In the genomic region with DNA sequence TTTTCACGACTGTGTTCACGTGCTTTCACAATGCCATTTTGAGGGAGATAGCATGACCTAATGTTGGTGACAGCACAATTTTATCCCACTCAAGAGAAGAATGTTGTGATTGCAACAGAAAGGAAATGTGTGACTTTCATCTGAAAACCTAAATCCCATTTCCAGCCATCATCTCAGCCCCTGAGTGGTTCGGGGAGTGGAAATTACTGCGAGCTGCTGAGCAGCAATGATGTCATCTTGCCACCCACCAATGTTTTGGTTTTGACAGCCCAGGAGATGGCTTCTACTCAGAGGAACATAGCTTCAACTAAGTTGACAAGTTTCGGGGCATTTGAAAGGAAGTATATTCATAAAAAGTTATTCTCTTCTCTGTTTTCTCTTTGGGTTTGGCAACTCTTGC, we compare ENCODE assay signal across 23 mouse cellular contexts. TPM values are rescaled to one million over a fixed set of nuclear protein-coding genes. Genes with fewer than 3 reads are reported as not detected.
DNase-seq lines count a peak whose midpoint lies in the region; ATAC-seq and TF ChIP-seq lines count a peak whose summit lies in the region.
"Had no signal": no experiment of that assay in that cellular context is flagged by ENCODE, and none has a peak within 500 bp of the region (broad histone marks: within the 10 kb centered on the region; RNA-seq: fewer than 3 reads in every experiment).

No protein-coding gene starts in this region.

- no peak for TF ChIP-seq CTCF in liver, postnatal 0 days (IDR thresholded peaks at IDR 0.05; ENCODE audit: low read depth)

- H3K27ac ChIP-seq in liver, postnatal 0 days (ENCODE audit: low read depth) = no peak overlapping the region
- H3K27ac ChIP-seq in limb, embryonic 10.5 days = no peak overlapping the region
- H3K27ac ChIP-seq in kidney, embryonic 14.5 days (ENCODE audit: low read depth, low read length) = no peak overlapping the region
- H3K27ac ChIP-seq: embryonic facial prominence, embryonic 10.5 days; embryonic facial prominence, embryonic 12.5 days; forebrain, embryonic 13.5 days; forebrain, embryonic 15.5 days had no signal

- H3K27me3 ChIP-seq in liver, postnatal 0 days (ENCODE audit: insufficient read depth, low read length) = no peaks in the 10 kb centered on the region
- no peaks in the 10 kb centered on the region for H3K27me3 ChIP-seq in limb, embryonic 10.5 days (ENCODE audit: low read depth, poor library complexity, severe bottlenecking)
- H3K27me3 ChIP-seq in kidney, embryonic 14.5 days (ENCODE audit: control insufficient read depth, insufficient read depth, low read length) = no peaks in the 10 kb centered on the region
- H3K27me3 ChIP-seq: embryonic facial prominence, embryonic 12.5 days; forebrain, embryonic 13.5 days; forebrain, embryonic 15.5 days had no signal

- no peaks in the 10 kb centered on the region for H3K4me1 ChIP-seq in liver, postnatal 0 days (ENCODE audit: insufficient read depth)
- H3K4me1 ChIP-seq in limb, embryonic 10.5 days = no peaks in the 10 kb centered on the region
- H3K4me1 ChIP-seq in kidney, embryonic 14.5 days (ENCODE audit: control insufficient read depth, insufficient read depth, low read length) = no peaks in the 10 kb centered on the region
- H3K4me1 ChIP-seq: embryonic facial prominence, embryonic 10.5 days; embryonic facial prominence, embryonic 12.5 days; forebrain, embryonic 15.5 days had no signal

- H3K9me3 ChIP-seq in liver, postnatal 0 days (ENCODE audit: low read length) = no peaks in the 10 kb centered on the region
- H3K9me3 ChIP-seq in limb, embryonic 10.5 days (replicated peaks) = no peaks in the 10 kb centered on the region
- H3K9me3 ChIP-seq in kidney, embryonic 14.5 days (ENCODE audit: control insufficient read depth, low read length) = no peaks in the 10 kb centered on the region
- H3K9me3 ChIP-seq: embryonic facial prominence, embryonic 10.5 days; embryonic facial prominence, embryonic 12.5 days; forebrain, embryonic 13.5 days; forebrain, embryonic 15.5 days had no signal

- WGBS in liver, postnatal 0 days (ENCODE audit: insufficient replicate concordance) = 81% methylated on average over 5 of the region's 5 CpGs
- WGBS in limb, embryonic 10.5 days = 91% methylated on average over 5 of the region's 5 CpGs
- 86% methylated on average over 5 of the region's 5 CpGs for WGBS in kidney, embryonic 14.5 days

- ATAC-seq in liver, postnatal 0 days = no peak
- ATAC-seq in kidney, embryonic 14.5 days (ENCODE audit: low FRiP score, low TSS enrichment) = no peak
- ATAC-seq: activated CD4-positive, CD25-positive, alpha-beta regulatory T cell, adult 4 months; CD4-positive, CD25-positive, alpha-beta regulatory T cell, adult 4 months; forebrain, embryonic 13.5 days; forebrain, embryonic 15.5 days had no signal

- peak; percentile 37 for DNase-seq in heart, adult 11 months
- DNase-seq in heart, postnatal 25 days (ENCODE audit: low spot score) = no peak
- DNase-seq in liver, postnatal 0 days = peak; percentile 1
- no peak for DNase-seq in liver
- DNase-seq in testis, postnatal 10 days (ENCODE audit: low spot score) = peak; percentile 15
- DNase-seq in testis, postnatal 14 days (ENCODE audit: low spot score) = no peak
- DNase-seq in limb, embryonic 10.5 days (ENCODE audit: low spot score) = peak; percentile 3
- DNase-seq: adrenal gland, adult 8-10 months; adrenal gland, postnatal 14 days; adrenal gland, postnatal 36 days; B cell, adult 2 months; cerebellum, adult 11-12 months; cerebellum, adult 2 months; cerebellum, adult 9-10 months; cerebellum, postnatal 10 days; cerebellum, postnatal 25 days had no signal

- no peak overlapping the region for H3K4me3 ChIP-seq in liver, postnatal 0 days (ENCODE audit: low read depth, low read length)
- H3K4me3 ChIP-seq in limb, embryonic 10.5 days = no peak overlapping the region
- H3K4me3 ChIP-seq in kidney, embryonic 14.5 days (ENCODE audit: low read length) = no peak overlapping the region
- H3K4me3 ChIP-seq: embryonic facial prominence, embryonic 10.5 days; embryonic facial prominence, embryonic 12.5 days; forebrain, embryonic 13.5 days; forebrain, embryonic 15.5 days had no signal

- H3K9ac ChIP-seq in liver, postnatal 0 days (replicated peaks) = no peak overlapping the region
- no peak overlapping the region for H3K9ac ChIP-seq in kidney, embryonic 14.5 days (ENCODE audit: low read depth, low read length)
- H3K9ac ChIP-seq: embryonic facial prominence, embryonic 12.5 days; forebrain, embryonic 13.5 days; forebrain, embryonic 15.5 days had no signal

- H3K4me2 ChIP-seq in liver, postnatal 0 days (ENCODE audit: low read depth, low read length) = no peak overlapping the region
- H3K4me2 ChIP-seq in kidney, embryonic 14.5 days (replicated peaks; ENCODE audit: low read depth, low read length) = no peak overlapping the region
- H3K4me2 ChIP-seq: embryonic facial prominence, embryonic 12.5 days; forebrain, embryonic 13.5 days; forebrain, embryonic 15.5 days had no signal

- no peaks in the 10 kb centered on the region for H3K36me3 ChIP-seq in liver, postnatal 0 days (replicated peaks; ENCODE audit: insufficient read depth, low read length)
- no peaks in the 10 kb centered on the region for H3K36me3 ChIP-seq in limb, embryonic 10.5 days
- H3K36me3 ChIP-seq in kidney, embryonic 14.5 days (ENCODE audit: control insufficient read depth, insufficient read depth, low read length) = no peaks in the 10 kb centered on the region
- H3K36me3 ChIP-seq: embryonic facial prominence, embryonic 10.5 days; embryonic facial prominence, embryonic 12.5 days; forebrain, embryonic 15.5 days had no signal

- no peak for TF ChIP-seq EP300 in liver, postnatal 0 days (IDR thresholded peaks at IDR 0.05; ENCODE audit: low read depth)

- intact Hi-C loops in heart, postnatal 25 days (cut with DNase I) = no loop called here

RNA-seq across cellular contexts. Expression of a gene that starts 19.1 kb away (rescaled TPM):
- 10 to 100 TPM; 32.3 to 37.4 TPM for total RNA-seq in heart, postnatal 25 days (2021)
- 80.6 and 87.0 TPM in 2 replicates for polyA plus RNA-seq in liver, postnatal 0 days (2015; fragmentation: Nextera tagmentation; extraction: Ambion mirVana)
- polyA plus RNA-seq in limb, embryonic 10.5 days (2016; fragmentation: Nextera tagmentation; extraction: Ambion mirVana) = 188 TPM in 2 replicates
- 161 and 263 TPM in 2 replicates for polyA plus RNA-seq in kidney, embryonic 14.5 days (2014; fragmentation: Nextera tagmentation; extraction: Ambion mirVana)

Comparison
In these comparisons a context has a peak if more than half of its experiments do, and no peak if none do; other contexts are left out.
1. DNase-seq: peak in heart, adult 11 months (single experiment), liver, postnatal 0 days (single experiment), testis, postnatal 10 days (single experiment) and limb, embryonic 10.5 days (single experiment); none in heart, postnatal 25 days (single experiment), liver (single experiment) and testis, postnatal 14 days (single experiment).